Mouse (Mus musculus): ENCODE data around the gene Elmsan1. TPM values are rescaled to one million over a fixed set of nuclear protein-coding genes. Genes with fewer than 3 reads are reported as not detected.

Elmsan1 gene
- polyA plus RNA-seq, 1 experiment, result 7.4 TPM

DNA sequence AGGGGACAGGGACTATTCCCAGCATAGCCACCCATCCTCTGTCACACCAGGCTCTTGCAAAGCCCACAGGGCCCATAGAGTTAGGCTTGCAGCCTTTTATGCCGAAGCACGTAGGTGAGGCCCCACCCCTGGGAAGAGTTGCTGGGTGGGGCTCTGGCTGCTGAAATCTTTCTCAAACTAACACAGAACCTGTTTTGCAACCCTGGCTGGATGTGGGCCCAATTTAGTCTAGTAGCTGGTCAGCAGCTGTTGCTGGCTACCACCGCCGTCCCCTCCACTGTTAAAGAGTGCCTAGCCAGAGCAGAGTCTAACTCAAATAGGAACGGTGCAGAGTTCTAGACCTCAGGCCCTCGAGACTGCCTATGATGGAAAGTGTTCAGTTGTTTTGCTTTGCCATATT, 43.8 kb downstream of the Elmsan1 start:
- peak overlapping the region; percentile 92 for H3K27ac ChIP-seq (ENCODE audit: insufficient read depth, low read depth, low read length)
- 27% methylated on average over 6 of the region's 6 CpGs for WGBS
- H3K4me1 ChIP-seq (ENCODE audit: control insufficient read depth, insufficient read depth, low read length), result peaks cover 42% of the 10 kb centered on the region
- H3K27me3 ChIP-seq (replicated peaks; ENCODE audit: control insufficient read depth, insufficient read depth, low read length), result no peaks in the 10 kb centered on the region
- peak; percentile 96 for DNase-seq
- TF ChIP-seq POLR2A (IDR thresholded peaks at IDR 0.05; ENCODE audit: low read depth, low read length), result no peak
- H3K4me3 ChIP-seq (ENCODE audit: insufficient read depth, low read depth, low read length), result no peak overlapping the region
- H3K36me3 ChIP-seq (ENCODE audit: control insufficient read depth, insufficient read depth, low read length), result peaks cover 1% of the 10 kb centered on the region

- WGBS, result 24% methylated on average over 9 of the region's 9 CpGs
- H3K4me3 ChIP-seq (ENCODE audit: insufficient read depth, low read depth, low read length), result no peak overlapping the region
- H3K36me3 ChIP-seq (ENCODE audit: control insufficient read depth, insufficient read depth, low read length), result peaks cover 1% of the 10 kb centered on the region
- no peaks in the 10 kb centered on the region for H3K27me3 ChIP-seq (replicated peaks; ENCODE audit: control insufficient read depth, insufficient read depth, low read length)
- H3K4me1 ChIP-seq (ENCODE audit: control insufficient read depth, insufficient read depth, low read length), result peaks cover 40% of the 10 kb centered on the region
- peak; percentile 84 for DNase-seq
- TF ChIP-seq CTCF (conservative IDR thresholded peaks at IDR 0.05; ENCODE audit: insufficient read depth, insufficient read length, low read depth, low read length) (no peak), POLR2A (IDR thresholded peaks at IDR 0.05; ENCODE audit: low read depth, low read length) (no peak)
- H3K27ac ChIP-seq (ENCODE audit: insufficient read depth, low read depth, low read length), result peak overlapping the region; percentile 92
Observed at GRCm38 (mm10) chr12:84174190-84174811, 44.4 kb downstream of the Elmsan1 start.

DNA sequence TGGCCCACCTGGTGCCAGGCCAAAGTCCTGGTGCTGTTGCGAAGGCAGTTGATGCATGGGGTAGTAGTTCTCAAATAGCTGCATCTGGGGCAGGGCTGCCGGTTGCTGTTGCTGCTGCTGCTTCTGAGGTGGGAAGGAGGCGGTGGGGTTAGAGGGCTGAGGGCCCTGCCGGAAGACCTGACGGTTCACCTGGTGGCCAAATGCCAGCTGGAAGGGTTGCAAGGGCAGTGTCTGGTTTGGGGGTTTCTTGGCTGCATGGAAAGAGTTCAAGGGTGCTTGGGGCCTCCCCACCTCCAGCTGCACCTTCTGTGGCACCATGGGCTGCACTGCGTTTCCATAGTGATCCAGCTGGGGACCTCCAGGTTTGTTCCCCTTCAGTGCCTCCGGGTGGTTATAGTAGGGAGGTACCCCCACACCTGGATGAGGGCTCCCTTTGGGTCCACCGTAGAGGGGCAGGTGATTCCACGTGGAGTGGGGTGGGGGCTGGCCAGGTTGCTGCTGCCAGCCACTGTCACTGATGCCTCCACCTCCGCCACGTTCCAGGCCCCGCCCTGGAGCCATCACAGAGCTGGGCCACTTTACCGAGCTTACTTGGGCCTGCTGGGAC, 45.3 kb downstream of the Elmsan1 start:
- TF ChIP-seq CTCF (conservative IDR thresholded peaks at IDR 0.05; ENCODE audit: insufficient read depth, insufficient read length, low read depth, low read length), result no peak
- no peak for TF ChIP-seq POLR2A (IDR thresholded peaks at IDR 0.05; ENCODE audit: low read depth, low read length)
- WGBS, result 78% methylated on average over 13 of the region's 13 CpGs
- H3K4me3 ChIP-seq (ENCODE audit: insufficient read depth, low read depth, low read length), result no peak overlapping the region
- H3K36me3 ChIP-seq (ENCODE audit: control insufficient read depth, insufficient read depth, low read length), result peaks cover 1% of the 10 kb centered on the region
- no peaks in the 10 kb centered on the region for H3K27me3 ChIP-seq (replicated peaks; ENCODE audit: control insufficient read depth, insufficient read depth, low read length)
- DNase-seq, result no peak
- H3K27ac ChIP-seq (ENCODE audit: insufficient read depth, low read depth, low read length), result peak overlapping the region; percentile 92
- peaks cover 40% of the 10 kb centered on the region for H3K4me1 ChIP-seq (ENCODE audit: control insufficient read depth, insufficient read depth, low read length)

GRCm38 (mm10) chr12:84172862-84173261, 45.8 kb downstream of the Elmsan1 start:
- peaks cover 1% of the 10 kb centered on the region for H3K36me3 ChIP-seq (ENCODE audit: control insufficient read depth, insufficient read depth, low read length)
- H3K4me1 ChIP-seq (ENCODE audit: control insufficient read depth, insufficient read depth, low read length), result peaks cover 40% of the 10 kb centered on the region
- no peak for DNase-seq
- no peak overlapping the region for H3K4me3 ChIP-seq (ENCODE audit: insufficient read depth, low read depth, low read length)
- H3K27me3 ChIP-seq (replicated peaks; ENCODE audit: control insufficient read depth, insufficient read depth, low read length), result no peaks in the 10 kb centered on the region
- no peak for TF ChIP-seq CTCF (conservative IDR thresholded peaks at IDR 0.05; ENCODE audit: insufficient read depth, insufficient read length, low read depth, low read length)
- TF ChIP-seq POLR2A (IDR thresholded peaks at IDR 0.05; ENCODE audit: low read depth, low read length), result no peak
- 88% methylated on average over 17 of the region's 17 CpGs for WGBS
- H3K27ac ChIP-seq (ENCODE audit: insufficient read depth, low read depth, low read length), result no peak overlapping the region

DNA sequence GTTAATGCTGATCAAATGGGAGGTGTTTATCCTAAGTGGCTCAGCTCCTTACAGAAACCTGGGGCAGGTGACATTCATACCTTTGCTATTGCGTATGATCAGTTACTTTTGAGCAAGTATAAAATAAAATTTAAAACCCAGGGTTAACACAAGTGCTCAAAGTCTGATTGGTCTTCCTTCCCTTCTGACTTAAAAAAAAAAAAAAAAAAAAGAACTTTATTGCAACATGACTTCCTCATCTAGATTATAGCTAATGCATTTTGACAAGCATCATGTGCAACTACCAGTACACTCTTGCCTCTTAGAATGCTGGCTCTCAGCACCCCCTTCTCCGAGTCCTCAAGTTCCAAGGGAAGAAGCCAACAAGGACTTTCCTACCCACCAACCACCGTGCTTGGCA, 46.5 kb downstream of the Elmsan1 start:
- Histone ChIP-seq H3K36me3 (ENCODE audit: control insufficient read depth, insufficient read depth, low read length) (peaks cover 1% of the 10 kb centered on the region), H3K4me1 (ENCODE audit: control insufficient read depth, insufficient read depth, low read length) (peaks cover 35% of the 10 kb centered on the region), H3K4me3 (ENCODE audit: insufficient read depth, low read depth, low read length) (no peak overlapping the region), H3K27me3 (replicated peaks; ENCODE audit: control insufficient read depth, insufficient read depth, low read length) (no peaks in the 10 kb centered on the region), H3K27ac (ENCODE audit: insufficient read depth, low read depth, low read length) (no peak overlapping the region)
- DNase-seq, result no peak
- no peak for TF ChIP-seq POLR2A (IDR thresholded peaks at IDR 0.05; ENCODE audit: low read depth, low read length)
- no peak for TF ChIP-seq CTCF (conservative IDR thresholded peaks at IDR 0.05; ENCODE audit: insufficient read depth, insufficient read length, low read depth, low read length)
- WGBS, result 89% methylated on average over 3 of the region's 3 CpGs

GRCm38 (mm10) chr12:84170610-84171009, 48.1 kb downstream of the Elmsan1 start:
- no peaks in the 10 kb centered on the region for H3K27me3 ChIP-seq (replicated peaks; ENCODE audit: control insufficient read depth, insufficient read depth, low read length)
- peaks cover 1% of the 10 kb centered on the region for H3K36me3 ChIP-seq (ENCODE audit: control insufficient read depth, insufficient read depth, low read length)
- no peak overlapping the region for H3K27ac ChIP-seq (ENCODE audit: insufficient read depth, low read depth, low read length)
- TF ChIP-seq CTCF (conservative IDR thresholded peaks at IDR 0.05; ENCODE audit: insufficient read depth, insufficient read length, low read depth, low read length), result no peak
- TF ChIP-seq POLR2A (IDR thresholded peaks at IDR 0.05; ENCODE audit: low read depth, low read length), result no peak
- no peak for DNase-seq
- WGBS, result 70% methylated on average over 10 of the region's 10 CpGs
- peaks cover 25% of the 10 kb centered on the region for H3K4me1 ChIP-seq (ENCODE audit: control insufficient read depth, insufficient read depth, low read length)
- H3K4me3 ChIP-seq (ENCODE audit: insufficient read depth, low read depth, low read length), result no peak overlapping the region

DNA sequence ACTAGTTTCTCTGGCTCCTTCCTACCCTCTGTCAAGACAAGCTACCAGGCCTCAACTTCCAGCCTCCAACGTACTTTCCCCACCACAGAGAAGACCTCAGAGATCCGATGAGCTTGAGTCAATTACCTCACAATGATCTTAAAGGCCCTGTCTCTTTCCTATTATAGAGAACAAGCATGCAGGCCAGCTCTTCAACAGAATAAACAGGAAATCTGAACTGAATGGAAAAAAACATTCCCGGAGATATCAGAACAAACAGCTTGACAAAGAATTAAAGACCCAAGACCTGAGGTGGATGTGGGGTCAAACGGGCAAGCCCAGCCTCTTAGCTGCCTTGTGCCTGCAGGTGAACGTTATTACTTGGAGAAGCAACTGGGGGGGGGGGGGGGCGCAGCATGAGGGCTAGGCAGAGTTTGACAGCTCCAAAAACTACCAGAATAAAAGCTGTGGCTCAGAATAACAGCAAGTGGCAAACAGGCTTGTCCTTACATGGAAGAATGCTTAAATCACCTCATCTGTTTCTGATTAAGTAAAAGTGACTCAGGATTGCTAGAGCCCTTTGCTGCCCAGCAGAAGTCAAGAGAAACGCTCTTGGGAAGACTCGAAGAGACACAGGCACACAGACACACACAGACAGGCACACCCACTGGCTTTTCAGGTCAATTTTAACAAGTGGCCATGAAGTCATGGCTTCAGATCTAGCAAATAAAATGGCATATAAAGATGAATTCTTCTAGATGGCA, 52.9 kb downstream of the Elmsan1 start:
- Histone ChIP-seq H3K4me3 (ENCODE audit: insufficient read depth, low read depth, low read length) (no peak overlapping the region), H3K27ac (ENCODE audit: insufficient read depth, low read depth, low read length) (peak overlapping the region; percentile 47), H3K36me3 (ENCODE audit: control insufficient read depth, insufficient read depth, low read length) (no peaks in the 10 kb centered on the region), H3K27me3 (replicated peaks; ENCODE audit: control insufficient read depth, insufficient read depth, low read length) (no peaks in the 10 kb centered on the region), H3K4me1 (ENCODE audit: control insufficient read depth, insufficient read depth, low read length) (peaks cover 4% of the 10 kb centered on the region; the same call in 1 of the 2 replicates)
- 38% methylated on average over 8 of the region's 8 CpGs for WGBS
- DNase-seq, result peak; percentile 41
- no peak for TF ChIP-seq POLR2A (IDR thresholded peaks at IDR 0.05; ENCODE audit: low read depth, low read length)
- TF ChIP-seq CTCF (conservative IDR thresholded peaks at IDR 0.05; ENCODE audit: insufficient read depth, insufficient read length, low read depth, low read length), result no peak

Data from kidney, adult 2 months (tissue).